ENCODE assay signal across 8 mouse cellular contexts in the genomic region with DNA sequence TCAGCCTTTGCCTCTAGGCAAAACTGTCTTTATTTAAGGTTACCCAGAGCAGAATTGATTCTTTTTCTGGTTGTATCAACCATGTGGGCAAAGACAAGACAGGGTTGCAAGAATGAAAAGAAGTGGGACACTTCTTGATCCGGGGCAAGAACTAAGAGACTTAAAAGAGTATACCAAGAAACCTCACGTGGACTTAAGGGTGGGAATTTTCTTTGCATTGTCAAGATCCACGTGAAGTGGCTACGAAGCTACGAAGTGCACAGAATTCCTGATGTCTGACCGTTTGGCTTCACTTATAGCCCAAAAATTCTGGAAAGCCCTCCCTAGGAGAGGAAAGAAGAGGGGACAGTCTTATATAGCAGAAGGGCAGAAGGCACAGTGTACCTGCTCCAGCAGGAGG. TPM values are rescaled to one million over a fixed set of nuclear protein-coding genes. Genes with fewer than 3 reads are reported as not detected.
A peak's percentile ranks its signal among the peaks of the same experiment; 100 is the strongest.
DNase-seq lines count a peak whose midpoint lies in the region; ATAC-seq and TF ChIP-seq lines count a peak whose summit lies in the region.

No protein-coding gene starts in this region.

- no peak overlapping the region for H3K4me3 ChIP-seq in heart, postnatal 0 days (ENCODE audit: low read depth, low read length)
- H3K4me3 ChIP-seq in embryonic facial prominence, embryonic 15.5 days (replicated peaks): no peak overlapping the region
- H3K4me3 ChIP-seq in intestine, postnatal 0 days (ENCODE audit: low read depth, low read length): peak overlapping the region; percentile 26
- H3K4me3 ChIP-seq in neural tube, embryonic 12.5 days: no peak overlapping the region

- TF ChIP-seq EP300 in heart, postnatal 0 days (IDR thresholded peaks at IDR 0.05; ENCODE audit: low read depth): no peak

- H3K27me3 ChIP-seq in heart, postnatal 0 days (ENCODE audit: control insufficient read depth, insufficient read depth, low read length): no peaks in the 10 kb centered on the region
- peaks cover 37% of the 10 kb centered on the region for H3K27me3 ChIP-seq in embryonic facial prominence, embryonic 15.5 days
- H3K27me3 ChIP-seq in intestine, postnatal 0 days (replicated peaks; ENCODE audit: control insufficient read depth, insufficient read depth, low read length): no peaks in the 10 kb centered on the region
- H3K27me3 ChIP-seq in neural tube, embryonic 12.5 days (replicated peaks): peaks cover 31% of the 10 kb centered on the region

- no peak for DNase-seq in heart, postnatal 0 days (ENCODE audit: low spot score)
- DNase-seq in heart, adult 11 months: no peak
- no peak for DNase-seq in cerebellum, adult 9-11 months
- no peak for DNase-seq in MN1 (ENCODE audit: low spot score)
- DNase-seq in thymus, adult 18-20 months: no peak

- WGBS in heart, postnatal 0 days: 54% methylated on average over 6 of the region's 6 CpGs
- WGBS in embryonic facial prominence, embryonic 15.5 days: 36% methylated on average over 6 of the region's 6 CpGs
- 47% methylated on average over 6 of the region's 6 CpGs for WGBS in intestine, postnatal 0 days
- 23% methylated on average over 6 of the region's 6 CpGs for WGBS in neural tube, embryonic 12.5 days

- TF ChIP-seq CTCF in heart, postnatal 0 days (IDR thresholded peaks at IDR 0.05; ENCODE audit: low read depth): no peak
- TF ChIP-seq CTCF in intestine, postnatal 0 days (IDR thresholded peaks at IDR 0.05; ENCODE audit: low read depth): no peak

- ATAC-seq in heart, postnatal 0 days (ENCODE audit: insufficient read depth, low read depth): no peak
- no peak for ATAC-seq in embryonic facial prominence, embryonic 15.5 days (ENCODE audit: insufficient number of reproducible peaks, low FRiP score, low TSS enrichment, low read depth)
- ATAC-seq in intestine, postnatal 0 days: no peak
- ATAC-seq in neural tube, embryonic 12.5 days (ENCODE audit: low FRiP score, low read depth): 0 out of 2 replicates have a peak, but pooled peaks have one; percentile 2

- H3K27ac ChIP-seq in heart, postnatal 0 days (ENCODE audit: low read depth): peak overlapping the region; percentile 70
- peak overlapping the region; percentile 23; the same call in 1 of the 2 replicates for H3K27ac ChIP-seq in embryonic facial prominence, embryonic 15.5 days (replicated peaks)
- peak overlapping the region; percentile 81 for H3K27ac ChIP-seq in intestine, postnatal 0 days (ENCODE audit: low read depth, low read length)
- H3K27ac ChIP-seq in neural tube, embryonic 12.5 days: peak overlapping the region; percentile 75

- H3K9ac ChIP-seq in heart, postnatal 0 days (replicated peaks; ENCODE audit: low read depth, low read length): no peak overlapping the region
- H3K9ac ChIP-seq in embryonic facial prominence, embryonic 15.5 days: no peak overlapping the region
- peak overlapping the region; percentile 40; the same call in 1 of the 2 replicates for H3K9ac ChIP-seq in intestine, postnatal 0 days (ENCODE audit: low read depth, low read length)
- H3K9ac ChIP-seq in neural tube, embryonic 12.5 days: peak overlapping the region; percentile 30

- H3K36me3 ChIP-seq in heart, postnatal 0 days (replicated peaks; ENCODE audit: control insufficient read depth, insufficient read depth, low read length): no peaks in the 10 kb centered on the region
- no peaks in the 10 kb centered on the region for H3K36me3 ChIP-seq in embryonic facial prominence, embryonic 15.5 days
- no peaks in the 10 kb centered on the region for H3K36me3 ChIP-seq in intestine, postnatal 0 days (ENCODE audit: control insufficient read depth, insufficient read depth)
- no peaks in the 10 kb centered on the region for H3K36me3 ChIP-seq in neural tube, embryonic 12.5 days

- H3K9me3 ChIP-seq in heart, postnatal 0 days (replicated peaks; ENCODE audit: control insufficient read depth, low read length): no peaks in the 10 kb centered on the region
- H3K9me3 ChIP-seq in embryonic facial prominence, embryonic 15.5 days (replicated peaks): no peaks in the 10 kb centered on the region
- H3K9me3 ChIP-seq in intestine, postnatal 0 days (ENCODE audit: control insufficient read depth): no peaks in the 10 kb centered on the region
- no peaks in the 10 kb centered on the region for H3K9me3 ChIP-seq in neural tube, embryonic 12.5 days

- peaks cover 12% of the 10 kb centered on the region for H3K4me1 ChIP-seq in heart, postnatal 0 days (ENCODE audit: control insufficient read depth, insufficient read depth)
- peaks cover 29% of the 10 kb centered on the region for H3K4me1 ChIP-seq in embryonic facial prominence, embryonic 15.5 days
- peaks cover 4% of the 10 kb centered on the region for H3K4me1 ChIP-seq in intestine, postnatal 0 days (replicated peaks; ENCODE audit: control insufficient read depth, insufficient read depth, low read length)
- peaks cover 69% of the 10 kb centered on the region for H3K4me1 ChIP-seq in neural tube, embryonic 12.5 days

- H3K4me2 ChIP-seq in heart, postnatal 0 days (ENCODE audit: low read depth, low read length): no peak overlapping the region; the same call in 1 of the 2 replicates
- 0 out of 2 replicates have a peak overlapping the region, but pooled peaks have one; percentile 1 for H3K4me2 ChIP-seq in embryonic facial prominence, embryonic 15.5 days (replicated peaks)
- H3K4me2 ChIP-seq in intestine, postnatal 0 days (replicated peaks; ENCODE audit: low read depth): peak overlapping the region; percentile 55
- peak overlapping the region; percentile 42 for H3K4me2 ChIP-seq in neural tube, embryonic 12.5 days (replicated peaks)

RNA-seq across cellular contexts. Expression of gene Pipox, which starts 0.6 kb away (rescaled TPM):
- total RNA-seq in heart, postnatal 0 days (2014; rRNA removed; ENCODE audit: low replicate concordance): 2.4 and 3.7 TPM in 2 replicates
- 2.6 and 3.1 TPM in 2 replicates for polyA plus RNA-seq in heart, postnatal 0 days (2015; fragmentation: Nextera tagmentation; extraction: Ambion mirVana)
- 0.45 and 1.0 TPM in 2 replicates for polyA plus RNA-seq in embryonic facial prominence, embryonic 15.5 days (2015; fragmentation: Nextera tagmentation; extraction: Ambion mirVana)
- polyA plus RNA-seq in intestine, postnatal 0 days (2015; fragmentation: Nextera tagmentation; extraction: Ambion mirVana): 45.7 and 57.1 TPM in 2 replicates
- 2.7 and 4.7 TPM in 2 replicates for polyA plus RNA-seq in neural tube, embryonic 12.5 days (2016; fragmentation: Nextera tagmentation; extraction: Ambion mirVana)

RNA-seq across cellular contexts. Expression of gene Sez6, which starts 37.3 kb away (rescaled TPM):
- 0.77 TPM in 1 of 2 replicates, not detected in the other for total RNA-seq in heart, postnatal 0 days (2014; rRNA removed; ENCODE audit: low replicate concordance)
- 0.08 TPM in 1 of 2 replicates, not detected in the other for polyA plus RNA-seq in heart, postnatal 0 days (2015; fragmentation: Nextera tagmentation; extraction: Ambion mirVana)
- 0.60 and 1.3 TPM in 2 replicates for polyA plus RNA-seq in embryonic facial prominence, embryonic 15.5 days (2015; fragmentation: Nextera tagmentation; extraction: Ambion mirVana)
- polyA plus RNA-seq in intestine, postnatal 0 days (2015; fragmentation: Nextera tagmentation; extraction: Ambion mirVana): 0.77 and 0.80 TPM in 2 replicates
- polyA plus RNA-seq in neural tube, embryonic 12.5 days (2016; fragmentation: Nextera tagmentation; extraction: Ambion mirVana): 48.5 and 51.4 TPM in 2 replicates

Comparison
In these comparisons a context has a peak if more than half of its experiments do, and no peak if none do; other contexts are left out.
1. H3K27ac ChIP-seq: peak in every context shown above with its lines; median percentile 81 in intestine, postnatal 0 days; 75 in neural tube, embryonic 12.5 days; 70 in heart, postnatal 0 days; 23 in embryonic facial prominence, embryonic 15.5 days.
2. H3K9ac ChIP-seq: peak in intestine, postnatal 0 days (single experiment) and neural tube, embryonic 12.5 days (single experiment); none in heart, postnatal 0 days (single experiment) and embryonic facial prominence, embryonic 15.5 days (single experiment).
3. RNA of gene Sez6, which starts 37.3 kb away (polyA plus RNA-seq): 48.5 to 51.4 TPM in neural tube, embryonic 12.5 days; 0.60 to 1.3 TPM in embryonic facial prominence, embryonic 15.5 days, 0.77 to 0.80 TPM in intestine, postnatal 0 days and 0.08 TPM in heart, postnatal 0 days; every median in the first group is over 10 times any median in the second.